Mouse (Mus musculus) kidney, postnatal 10 days (tissue): ENCODE data around the gene Otulinl.
A peak's percentile ranks its signal among the peaks of the same experiment; 100 is the strongest.
"Not testable (repeated sequence)": the region's sequence is repeated elsewhere in the genome, so short reads cannot be mapped to it uniquely, and the experiment has no call there.

Experiments
- DNase-seq: peaks from one replicate; pipeline ENCODE4 v3.0.0; 2021; ENCODE audit warnings: mixed read lengths

Otulinl gene

DNA sequence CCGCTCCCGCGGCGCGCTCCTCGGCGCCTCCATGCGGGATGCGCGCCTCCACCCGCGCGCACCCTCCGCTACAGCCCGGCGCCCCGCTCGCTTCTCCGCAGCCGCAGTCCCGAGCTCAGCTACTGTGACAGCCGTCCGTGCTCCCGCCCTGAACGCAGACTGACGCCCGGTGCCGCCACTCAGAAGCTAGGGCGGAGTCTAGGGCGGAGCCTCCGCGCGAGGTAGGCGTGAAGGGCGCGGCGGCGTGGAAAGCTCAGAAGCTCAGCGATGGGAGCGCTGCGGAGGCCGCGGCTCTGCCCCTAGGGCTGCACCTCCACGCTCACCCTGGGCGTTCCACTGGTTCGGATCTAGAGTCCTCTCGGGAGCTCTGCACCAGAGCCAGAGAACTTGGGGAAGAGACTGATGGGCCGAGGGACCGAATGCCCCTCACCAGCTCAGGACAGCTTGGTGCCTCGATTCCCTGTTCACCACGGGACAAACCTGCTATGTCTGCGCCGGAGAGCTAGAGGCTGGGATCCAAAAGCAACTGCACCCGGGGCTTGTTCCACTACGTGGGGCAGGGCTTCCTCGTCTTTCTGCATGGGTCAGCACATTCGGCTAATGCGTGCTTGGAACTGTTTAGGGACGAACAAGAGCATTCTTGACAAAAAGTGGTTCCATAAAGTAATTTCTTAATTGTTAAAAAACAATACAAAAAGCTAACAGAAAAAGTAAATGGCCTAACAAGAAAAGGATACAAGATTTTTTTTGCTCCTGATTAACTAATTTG, at the start of gene Otulinl:
Gene Otulinl, minus strand, starts transcription at position 161 of the 769 bp plus-strand sequence.
- peak; percentile 95 for DNase-seq

DNA sequence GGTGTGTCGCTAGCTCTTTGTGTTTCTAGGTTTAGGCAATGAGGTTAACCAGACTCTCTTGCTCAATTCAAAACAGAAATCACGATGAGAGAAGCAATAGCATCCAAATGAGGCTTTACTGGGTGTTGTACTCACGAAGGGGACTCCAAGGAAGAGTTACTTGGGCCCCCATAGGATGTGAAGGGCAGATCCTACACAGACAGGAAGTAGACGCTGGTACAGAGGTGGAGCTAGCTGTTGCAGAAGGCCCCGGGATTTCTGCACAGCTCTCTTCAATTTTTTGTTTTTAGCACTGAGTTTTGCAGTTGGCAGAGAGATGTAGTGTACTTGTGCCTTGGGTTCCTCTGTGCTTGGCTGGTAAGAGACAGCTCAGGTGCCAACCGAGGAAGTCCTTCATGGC, 44.8 kb upstream of the Otulinl start:
- no peak for DNase-seq

DNA sequence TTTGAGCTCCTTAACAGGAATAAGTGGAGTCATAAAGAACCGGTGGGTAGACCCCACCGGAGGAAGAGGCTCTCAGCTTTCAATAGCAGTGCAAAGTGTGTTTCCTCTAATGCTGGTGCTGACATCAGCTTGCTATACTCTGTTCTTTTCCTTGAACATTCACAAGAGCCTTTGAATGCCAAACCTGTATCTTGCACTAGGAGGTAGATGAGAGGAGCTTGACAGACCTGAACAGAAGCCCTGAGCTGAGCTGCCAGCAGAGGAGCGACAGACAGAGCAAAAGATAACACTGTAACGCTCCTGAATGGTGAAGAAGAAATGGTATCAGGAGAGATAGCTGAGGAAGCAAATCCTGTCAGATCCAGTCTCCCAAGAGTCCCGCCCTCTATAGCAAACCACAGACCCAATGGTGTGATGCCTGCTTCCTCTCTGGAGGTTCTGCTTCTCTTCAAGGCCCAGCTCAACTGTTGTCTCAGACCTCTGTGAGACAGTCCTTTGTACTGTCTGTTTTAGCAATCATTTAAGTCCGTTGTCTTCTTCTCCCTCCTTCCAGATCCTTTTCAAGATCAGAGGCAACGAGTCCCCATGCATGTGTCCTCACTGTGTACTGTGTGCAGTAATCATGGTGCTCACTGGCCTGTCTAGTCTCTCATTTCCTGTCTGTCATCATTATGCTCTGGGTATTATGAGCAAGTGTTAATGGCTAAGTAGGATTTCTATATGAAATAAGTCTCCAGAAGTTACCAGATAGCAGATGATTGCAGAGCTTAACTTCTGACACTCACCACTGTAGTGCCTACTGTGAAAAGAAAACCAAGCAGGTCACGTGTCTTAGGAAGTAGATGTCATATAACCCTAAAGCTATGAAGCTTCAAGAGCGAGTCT, 43.7 kb upstream of the Otulinl start:
- DNase-seq, result no peak

DNA sequence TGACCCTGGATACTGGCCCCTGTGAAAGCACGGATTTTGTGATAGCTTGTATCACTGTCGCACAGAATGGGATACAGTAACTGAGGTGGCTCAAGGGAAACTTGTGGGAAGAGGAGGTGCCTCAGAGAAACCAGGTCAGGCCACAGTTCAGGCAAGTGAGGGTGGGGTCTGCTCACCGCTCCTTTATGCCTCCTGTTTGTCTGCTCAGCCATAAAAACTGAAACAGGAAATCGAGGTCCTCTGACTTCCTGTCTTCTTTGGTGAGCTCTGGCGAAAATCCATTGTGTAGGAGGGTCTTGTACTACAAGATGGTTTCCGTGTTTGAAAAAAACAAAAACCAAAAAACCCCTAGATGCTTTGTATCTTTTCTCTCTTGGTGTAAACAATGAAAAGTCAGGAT, 42.9 kb upstream of the Otulinl start:
- DNase-seq, result no peak

DNA sequence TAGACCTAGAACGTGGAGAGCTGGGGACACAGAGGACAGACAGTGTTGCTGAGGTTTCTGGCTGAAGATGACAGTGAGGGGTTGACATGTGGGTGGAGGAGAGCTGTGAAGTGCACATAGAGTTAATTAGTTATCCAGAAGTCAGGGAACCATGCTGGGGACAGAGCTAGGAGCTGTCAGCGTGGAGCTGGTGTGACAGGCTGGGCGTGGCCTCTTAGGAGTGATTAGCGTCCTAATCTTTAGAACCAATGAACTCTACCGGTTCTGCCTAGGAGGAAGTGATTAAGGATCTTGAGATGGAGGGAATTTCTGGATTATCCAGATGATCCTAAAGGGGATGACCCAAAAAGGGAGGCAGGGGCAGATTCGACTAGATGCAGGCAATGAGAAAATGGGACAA, 42.4 kb upstream of the Otulinl start:
- DNase-seq, result no peak

DNA sequence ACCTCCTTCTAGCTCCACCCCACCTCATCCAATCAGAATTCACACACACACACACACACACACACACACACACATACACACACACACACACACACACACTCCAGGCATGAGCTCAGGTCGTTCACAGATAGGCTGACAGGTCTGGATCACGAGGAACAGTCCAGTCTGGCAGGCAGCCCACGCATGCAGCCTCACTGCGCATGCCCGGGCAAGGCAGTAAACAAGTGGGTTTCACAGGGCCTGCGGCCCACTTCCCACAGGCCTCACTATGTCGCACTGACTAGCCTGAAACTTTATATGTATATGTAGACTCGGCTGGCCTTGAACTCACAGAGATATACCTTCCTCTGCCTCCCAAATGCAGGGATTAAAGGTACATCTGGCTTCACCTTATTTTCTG, 38.9 kb upstream of the Otulinl start:
- not testable (repeated sequence) for DNase-seq

DNA sequence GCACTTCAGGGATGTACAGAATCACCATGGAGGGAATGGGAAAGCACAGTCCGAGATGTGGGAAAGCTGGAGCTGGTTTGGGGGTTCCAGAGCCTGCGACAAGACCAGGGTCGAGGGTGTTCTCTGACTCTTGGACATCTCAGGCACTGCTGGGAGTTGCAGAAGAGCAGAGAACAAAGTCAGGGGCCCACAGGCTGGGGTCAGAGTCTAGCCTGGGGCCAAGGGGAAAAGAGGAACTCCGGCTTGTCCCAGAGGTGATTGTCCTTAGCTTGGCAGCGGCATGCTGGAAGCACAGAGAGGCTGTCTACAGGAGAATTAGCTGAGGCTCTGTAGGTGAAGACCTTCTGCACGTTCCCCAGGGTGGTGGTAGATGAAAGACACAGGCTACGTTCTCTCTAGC, 37.3 kb upstream of the Otulinl start:
- no peak for DNase-seq

DNA sequence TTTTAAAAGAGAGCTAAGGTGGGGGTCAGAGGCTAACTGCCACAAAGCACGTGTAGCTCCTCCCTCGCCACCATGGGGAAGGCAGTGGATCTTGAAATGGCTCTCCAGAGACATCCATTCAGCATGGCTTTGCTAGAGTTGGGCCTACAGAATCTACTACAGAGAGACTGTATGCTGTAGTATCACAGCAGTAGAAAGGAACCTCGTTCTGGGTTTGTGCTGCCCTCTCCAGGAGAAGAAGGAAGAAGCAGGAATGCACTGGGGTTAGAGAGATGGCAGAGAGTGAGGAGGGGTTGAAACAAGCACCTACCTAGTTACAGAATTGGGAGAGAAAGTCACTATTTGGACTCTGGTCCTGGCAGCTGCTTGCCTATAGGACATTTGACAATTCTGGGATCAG, 34.0 kb upstream of the Otulinl start:
- DNase-seq, result peak; percentile 64

DNA sequence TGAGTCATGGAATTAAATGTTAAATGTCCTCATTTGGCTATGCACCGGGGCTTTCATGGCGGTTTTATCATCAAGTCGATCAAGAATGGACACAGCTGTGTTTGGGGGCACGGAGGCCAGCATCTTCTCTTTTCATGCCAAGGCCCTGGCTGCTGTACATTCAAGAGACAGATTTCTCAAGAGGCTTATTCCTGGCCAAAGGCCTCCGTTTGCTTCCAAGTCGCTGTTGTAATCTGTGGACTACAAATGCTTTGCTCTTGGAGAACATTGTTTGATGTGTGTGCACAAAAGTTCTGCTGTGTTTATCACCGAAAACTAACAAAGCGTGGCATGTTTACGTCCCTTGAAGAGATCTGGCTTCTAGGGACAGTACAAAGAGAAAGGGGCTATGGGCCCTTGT, 29.3 kb upstream of the Otulinl start:
- peak; percentile 43 for DNase-seq

DNA sequence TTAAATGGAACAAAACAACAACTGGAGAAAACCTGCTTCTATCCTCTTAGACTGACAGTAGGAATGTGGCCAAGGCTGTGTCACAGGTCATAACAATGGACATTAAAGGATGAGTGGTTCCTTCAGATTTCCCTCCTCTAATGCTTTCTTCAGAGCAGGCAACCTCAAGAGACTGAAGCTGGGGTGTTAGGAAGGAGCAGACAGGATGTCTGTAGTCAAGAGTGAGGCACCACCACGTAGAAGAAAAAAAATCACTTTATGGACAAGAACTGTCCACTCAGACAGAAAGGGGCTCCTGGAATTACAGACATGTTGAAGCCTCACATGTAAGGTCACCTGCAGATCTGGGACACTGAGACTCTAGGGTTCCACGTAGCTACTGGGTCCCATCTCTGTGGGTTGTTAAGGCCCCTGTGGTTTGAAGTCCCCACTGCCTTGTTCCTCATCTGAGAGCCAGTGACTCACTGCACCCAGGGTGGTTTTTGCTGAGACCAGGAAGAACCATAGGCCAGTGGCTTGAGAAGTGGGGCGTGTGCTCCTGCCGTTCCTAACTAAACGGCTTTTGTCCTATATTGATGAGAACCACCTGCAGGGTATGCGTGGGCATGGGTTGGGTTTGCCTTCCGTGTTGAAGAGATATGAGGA, 27.7 kb upstream of the Otulinl start:
- DNase-seq, result no peak

DNA sequence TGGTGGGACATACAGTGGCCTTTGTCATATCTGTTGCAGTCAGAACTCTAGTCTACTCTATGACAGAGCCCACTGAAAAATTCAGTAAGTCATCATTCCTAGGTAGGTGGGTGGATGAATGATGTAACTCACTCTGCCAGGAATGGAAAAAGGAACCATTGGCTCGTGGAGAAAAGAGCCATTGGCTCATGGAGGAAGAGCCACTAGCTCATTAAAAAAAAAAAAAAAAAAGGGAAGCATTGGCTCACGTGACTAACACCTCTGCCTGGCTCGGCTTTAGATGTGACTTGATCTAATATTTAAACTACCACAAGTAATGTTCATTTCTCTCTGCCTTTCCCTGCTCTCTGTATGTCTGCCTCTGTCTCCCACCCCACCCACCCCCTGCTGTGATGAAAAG, 27.1 kb upstream of the Otulinl start:
- no peak for DNase-seq

DNA sequence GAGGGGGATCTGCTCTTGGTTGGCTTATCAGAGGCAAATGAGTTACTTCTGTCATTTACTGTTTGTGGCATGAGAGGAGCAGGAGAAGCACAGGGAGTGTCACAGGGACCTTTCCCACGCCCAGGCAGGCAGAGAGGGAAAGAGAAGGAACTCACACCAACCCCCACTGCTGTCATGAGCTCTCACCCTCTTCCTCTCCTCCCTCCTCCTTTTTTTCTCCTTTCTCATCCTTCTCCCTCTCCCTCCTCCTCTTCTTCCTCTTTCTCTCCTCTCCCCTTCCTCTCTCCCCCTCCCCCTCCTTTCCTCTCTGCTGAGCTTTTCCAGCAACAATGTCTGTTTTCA, 21.6 kb upstream of the Otulinl start:
- DNase-seq, result no peak

DNA sequence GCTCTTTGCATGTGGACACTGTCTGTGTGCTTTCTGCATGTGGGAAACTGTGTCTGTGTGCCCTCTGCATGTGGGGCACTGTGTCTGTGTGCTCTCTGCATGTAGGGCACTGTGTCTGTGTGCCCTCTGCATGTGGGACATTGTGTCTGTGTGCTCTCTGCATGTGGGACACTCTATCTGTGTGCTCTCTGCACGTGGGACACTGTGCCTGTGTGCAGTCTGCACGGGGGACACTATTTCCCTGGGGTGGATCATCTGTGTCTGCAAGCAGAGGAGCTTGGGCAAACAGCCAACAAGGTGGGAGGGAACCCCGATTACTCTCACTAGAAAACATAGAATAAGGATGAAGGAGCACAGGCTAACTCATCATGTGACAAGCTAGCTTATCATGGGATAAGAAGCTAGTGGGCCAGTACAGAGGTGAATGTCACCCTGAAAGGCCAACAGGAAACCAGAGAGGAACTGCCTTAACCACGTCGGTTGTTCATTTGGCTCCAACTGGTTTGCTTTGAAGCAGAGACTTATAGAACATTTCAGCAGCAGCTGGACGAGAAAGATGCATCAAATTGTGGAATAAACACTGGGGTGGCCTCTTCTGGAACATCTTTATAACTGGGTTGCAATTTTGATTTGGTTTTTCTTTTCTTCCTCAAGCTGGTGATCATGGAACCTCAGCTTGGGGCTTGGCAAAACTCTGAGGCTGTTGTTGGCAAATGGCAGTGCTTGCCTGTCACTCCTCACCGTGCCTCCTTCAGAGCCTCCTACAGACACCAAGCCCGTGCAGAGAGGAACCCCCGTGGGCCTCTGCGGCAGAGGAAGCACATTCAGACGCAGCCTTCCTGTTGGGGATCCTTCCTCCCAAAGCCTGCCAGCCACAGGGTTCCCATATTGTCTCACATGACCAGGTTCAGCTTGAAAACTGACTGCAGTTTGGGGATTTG, 20.9 kb upstream of the Otulinl start:
- peak; percentile 43 for DNase-seq

DNA sequence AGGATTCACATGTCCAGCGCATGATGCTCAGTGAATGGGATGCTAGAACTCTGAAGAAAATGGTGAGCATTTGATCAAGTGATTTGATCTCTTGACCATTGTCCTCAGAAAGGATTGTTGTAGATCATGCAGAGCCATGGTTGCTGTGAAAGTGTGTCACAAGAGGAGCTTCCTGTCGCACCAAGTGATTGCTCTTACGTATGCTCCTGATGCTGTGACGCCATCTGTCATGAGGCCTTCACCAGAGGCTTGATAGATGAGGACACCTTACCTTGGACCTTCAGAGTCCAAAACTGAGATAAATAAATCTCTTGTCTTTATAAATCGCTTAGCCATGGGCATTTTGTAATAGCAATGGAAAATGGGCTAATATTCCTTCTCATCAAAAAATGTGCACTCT, 16.3 kb upstream of the Otulinl start:
- no peak for DNase-seq

DNA sequence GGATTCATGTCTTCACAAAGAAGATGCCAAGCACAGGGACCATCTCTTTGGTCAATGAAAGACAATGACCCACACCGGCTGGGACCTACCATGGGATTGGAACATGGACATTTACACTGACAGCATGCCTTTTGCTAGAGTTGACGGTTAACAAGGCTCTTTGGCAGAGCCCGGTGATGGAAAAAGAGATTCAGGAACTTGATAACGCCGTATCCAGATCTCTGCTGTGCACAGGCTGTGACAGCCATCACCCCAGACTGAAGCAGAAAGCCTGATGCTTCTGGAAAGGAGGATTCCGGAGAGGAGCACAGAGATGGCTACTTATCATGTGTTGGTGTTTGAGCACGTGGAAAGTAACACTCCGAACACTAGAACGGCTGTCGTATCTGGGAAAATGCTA, 11.9 kb upstream of the Otulinl start:
- DNase-seq, result no peak

DNA sequence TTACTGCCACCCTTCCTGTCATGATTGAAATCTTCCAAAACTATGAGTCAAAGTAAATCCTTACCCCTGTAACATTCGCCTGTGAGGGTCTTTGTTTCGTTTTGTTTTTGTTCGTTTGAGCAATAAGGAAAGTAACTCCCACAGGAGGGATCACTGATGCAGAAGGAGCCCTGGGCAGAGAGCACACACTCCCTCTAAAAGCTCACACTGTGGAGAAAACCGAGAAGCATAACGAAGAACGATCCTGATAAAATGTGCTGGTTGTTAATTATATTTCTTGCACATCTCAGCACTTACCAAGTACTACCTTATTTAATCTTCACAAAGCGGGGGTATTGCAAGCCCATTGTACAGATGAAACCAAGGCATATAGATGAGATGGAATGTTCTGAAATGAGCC, 10.8 kb upstream of the Otulinl start:
- DNase-seq, result no peak

DNA sequence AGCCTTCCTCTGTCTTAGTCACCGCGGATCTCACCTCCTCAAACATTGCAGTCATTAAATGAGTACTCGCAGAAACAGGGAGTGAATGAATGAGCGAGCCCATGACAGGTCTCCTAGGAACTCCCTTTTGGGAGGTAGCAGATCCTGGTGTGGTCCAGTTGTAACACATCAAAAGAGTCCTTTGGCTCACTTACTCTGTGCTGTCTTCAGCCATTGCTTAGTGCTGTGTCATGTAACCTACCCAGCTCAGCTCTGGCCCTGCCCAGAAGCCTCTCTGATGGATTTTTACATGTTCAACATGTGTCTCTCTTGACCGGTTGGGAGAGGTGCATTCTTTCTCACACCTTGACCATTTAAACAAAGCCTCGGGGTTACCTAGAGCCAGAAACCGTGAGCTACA, 9.8 kb upstream of the Otulinl start:
- no peak for DNase-seq

DNA sequence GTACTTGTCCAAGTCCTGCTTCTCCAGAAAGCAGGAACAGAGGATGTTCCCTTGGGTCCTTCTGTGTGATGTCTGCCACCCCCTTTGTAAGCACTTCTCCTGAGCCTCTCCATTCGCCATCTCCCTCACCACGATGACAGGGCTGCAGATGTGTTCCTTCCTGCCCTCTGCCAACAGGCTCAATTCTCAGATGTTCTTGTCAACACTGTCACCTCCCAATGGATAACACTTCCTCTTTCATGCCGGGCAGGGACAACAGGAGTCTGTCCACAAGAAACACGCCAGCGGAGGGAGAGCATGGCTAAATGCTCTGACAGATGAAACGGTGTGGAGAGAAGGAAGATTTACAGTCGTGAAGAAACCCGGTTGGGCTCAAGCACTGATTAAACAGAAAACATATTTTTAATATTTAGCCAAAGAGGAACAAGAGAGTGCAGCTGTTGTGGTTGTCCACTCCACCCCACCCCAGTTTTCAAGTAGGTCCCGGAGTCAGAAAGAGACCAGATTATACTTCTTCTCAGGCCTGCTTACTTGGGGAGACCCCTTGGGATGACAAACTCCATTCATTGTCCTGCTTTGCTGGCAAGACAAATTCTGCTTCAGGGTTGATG, 6.8 kb upstream of the Otulinl start:
- no peak for DNase-seq

DNA sequence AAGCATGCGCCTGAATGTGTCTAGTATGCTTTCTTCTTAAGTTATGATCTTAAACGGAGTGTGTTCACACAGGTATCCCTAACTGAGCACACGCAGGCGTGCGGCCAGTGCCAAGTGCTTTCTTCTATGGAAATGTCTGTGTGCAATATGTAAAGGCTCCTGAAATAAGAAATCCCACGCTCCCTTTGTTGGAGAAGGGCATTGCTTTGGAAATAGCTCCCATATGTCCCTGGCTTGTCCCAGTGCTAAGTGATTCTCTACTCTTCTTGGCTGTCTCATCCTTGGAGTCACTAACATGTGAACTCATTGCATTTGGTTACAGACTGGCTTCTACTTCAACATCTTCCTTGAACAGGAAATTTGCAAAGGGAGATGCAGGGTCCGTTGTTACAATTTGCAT, 3.4 kb upstream of the Otulinl start:
- no peak for DNase-seq

DNA sequence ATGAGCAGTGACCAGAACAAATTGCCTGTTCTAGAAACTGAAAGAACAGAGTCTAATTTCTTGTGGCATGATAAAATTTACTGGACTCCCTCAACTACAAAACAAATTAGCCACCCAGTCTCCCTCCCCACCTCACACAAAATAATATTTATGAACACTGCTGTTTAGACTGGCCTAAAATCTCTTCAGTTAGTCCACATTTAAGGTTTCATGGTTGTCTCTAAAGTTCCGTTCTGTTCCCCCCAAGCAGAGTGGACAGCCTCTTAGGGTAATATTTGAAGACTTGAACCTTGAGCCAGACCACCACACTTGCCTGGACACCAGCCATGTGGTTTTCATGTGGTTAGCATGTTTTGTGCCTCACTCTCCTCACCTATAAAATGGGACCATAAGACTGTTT, 1.8 kb upstream of the Otulinl start:
- no peak for DNase-seq

DNA sequence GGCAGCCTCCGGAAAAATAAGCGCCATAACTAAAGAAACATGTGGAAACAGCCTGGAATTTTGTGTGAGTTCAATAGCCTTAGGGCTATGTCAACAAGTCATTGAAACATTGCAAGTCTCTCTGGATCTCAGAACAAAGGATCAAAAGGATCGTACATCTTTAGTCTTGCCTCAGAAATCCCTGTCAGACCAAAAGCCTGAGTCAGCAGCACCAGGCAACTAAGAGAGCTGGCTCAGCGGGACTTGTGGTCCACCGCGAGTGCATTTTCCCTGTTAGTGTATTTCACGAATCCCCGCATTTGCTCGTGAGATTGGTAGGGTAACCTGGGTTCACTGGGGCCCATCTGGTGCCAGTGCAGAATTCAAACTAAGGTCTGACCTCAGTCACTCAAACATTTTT, 1.2 kb upstream of the Otulinl start:
- DNase-seq, result peak; percentile 39

DNA sequence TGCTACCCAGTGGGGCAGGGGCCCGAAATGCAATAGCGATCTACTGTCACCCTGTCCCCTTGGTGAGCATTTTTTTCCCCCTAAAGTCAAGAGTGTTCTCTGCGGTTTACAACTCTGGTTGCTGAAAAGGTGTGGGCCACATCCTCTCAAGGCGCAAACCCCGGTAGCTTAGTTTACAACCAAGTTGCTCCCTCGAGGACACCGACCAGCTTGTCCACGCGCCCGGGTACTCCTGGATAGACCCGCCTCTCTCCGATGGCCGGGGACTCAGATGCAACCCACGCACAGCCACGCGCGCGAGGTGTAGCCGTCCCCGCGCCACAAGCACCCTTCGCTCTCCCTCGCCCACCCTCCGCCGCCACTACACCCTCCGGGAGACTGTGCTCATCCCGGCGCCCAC, 382 bp downstream of the Otulinl start:
- no peak for DNase-seq
